Mouse (Mus musculus): ENCODE results near the gene Ric8b.

DNA sequence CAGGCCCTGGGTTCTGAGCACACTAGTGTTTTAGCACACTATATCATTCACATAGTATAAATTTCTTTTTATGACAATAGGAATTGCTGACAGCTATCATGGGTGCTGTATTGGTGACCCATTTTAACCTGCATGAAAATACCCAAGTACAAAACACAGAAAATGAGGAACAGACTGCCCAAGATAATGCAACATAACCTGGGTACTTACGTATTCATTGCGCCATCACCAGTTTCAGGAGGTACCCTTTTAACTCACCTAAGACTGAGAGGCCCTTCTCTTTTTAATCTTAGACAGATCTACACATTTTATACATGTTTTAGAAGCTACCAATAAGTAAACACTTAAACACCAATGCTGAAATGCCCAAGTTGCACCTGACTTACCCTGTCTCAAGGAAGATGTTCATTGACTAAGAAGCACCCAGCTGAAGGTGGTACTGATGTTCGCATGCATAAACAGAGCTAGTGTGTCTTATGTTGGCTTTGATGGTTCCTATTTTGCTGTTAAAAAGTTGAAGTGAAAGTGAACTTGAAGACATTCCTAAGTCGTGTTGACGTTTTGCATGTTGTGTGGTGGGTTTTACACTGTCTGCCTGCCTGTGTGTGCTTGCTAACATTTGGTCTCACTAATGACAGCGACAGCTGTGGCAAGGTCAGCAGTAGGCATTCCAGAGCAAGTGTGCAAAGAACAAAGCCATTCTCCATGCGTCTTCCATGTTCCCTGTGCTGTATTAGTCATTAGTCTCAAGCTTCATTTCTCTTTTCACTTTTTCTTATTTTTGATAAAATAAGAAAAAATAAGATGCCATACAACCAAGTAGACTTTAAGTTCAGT lies 86.0 kb downstream of the Ric8b start:
- TF ChIP-seq MYOG (IDR thresholded peaks at IDR 0.05; ENCODE audit: control insufficient read depth in 1 of 3, insufficient read depth in 1 of 3, insufficient read length in 2 of 3, low read depth in 2 of 3): peak; percentile 33 to 92 (median 44)
- no peak for TF ChIP-seq POLR2A (IDR thresholded peaks at IDR 0.05; ENCODE audit: insufficient read length, low read depth)
- no peak for TF ChIP-seq E2F4 (IDR thresholded peaks at IDR 0.05; ENCODE audit: insufficient read depth)
- TF ChIP-seq TCF12 (IDR thresholded peaks at IDR 0.05; ENCODE audit: insufficient read depth, poor library complexity, severe bottlenecking): peak; percentile 63
- TF ChIP-seq CEBPB (IDR thresholded peaks at IDR 0.05; ENCODE audit: insufficient read depth, poor library complexity, severe bottlenecking): no peak
- no peak for TF ChIP-seq SRF (IDR thresholded peaks at IDR 0.05; ENCODE audit: control insufficient read depth, insufficient read length, low read depth)
- no peak for TF ChIP-seq USF1 (IDR thresholded peaks at IDR 0.05; ENCODE audit: low read depth)
- TF ChIP-seq REST (IDR thresholded peaks at IDR 0.05; ENCODE audit: insufficient read depth, insufficient read length): no peak
